Mouse (Mus musculus) megakaryocyte, adult 5-6 weeks (primary cell): ENCODE results near the gene Nmb. TPM values are rescaled to one million over a fixed set of nuclear protein-coding genes. Genes with fewer than 3 reads are reported as not detected.

Experiments used
- ATAC-seq: 2 replicates; pipeline ENCODE4 v1.8.0; 2016; ENCODE audit warnings: mild to moderate bottlenecking, inconsistent platforms; ENCODE audit not compliant: poor library complexity, severe bottlenecking
- total RNA-seq, 2 experiments: library from RNA; stranded (forward) in 1 of 2; stranded (reverse) in 1 of 2; fragments of 153-499, 151-499 nt in 1 of 2; fragments of 221-1000, 200-1000 nt in 1 of 2; gene quantifications; 2 replicates each; pipeline versions ENCODE4 v1.2.3 to v1.2.4; 2015 to 2017

The Nmb gene
- total RNA-seq, 2 experiments from 2014 or later, result 0.59 to 9.2 TPM

DNA sequence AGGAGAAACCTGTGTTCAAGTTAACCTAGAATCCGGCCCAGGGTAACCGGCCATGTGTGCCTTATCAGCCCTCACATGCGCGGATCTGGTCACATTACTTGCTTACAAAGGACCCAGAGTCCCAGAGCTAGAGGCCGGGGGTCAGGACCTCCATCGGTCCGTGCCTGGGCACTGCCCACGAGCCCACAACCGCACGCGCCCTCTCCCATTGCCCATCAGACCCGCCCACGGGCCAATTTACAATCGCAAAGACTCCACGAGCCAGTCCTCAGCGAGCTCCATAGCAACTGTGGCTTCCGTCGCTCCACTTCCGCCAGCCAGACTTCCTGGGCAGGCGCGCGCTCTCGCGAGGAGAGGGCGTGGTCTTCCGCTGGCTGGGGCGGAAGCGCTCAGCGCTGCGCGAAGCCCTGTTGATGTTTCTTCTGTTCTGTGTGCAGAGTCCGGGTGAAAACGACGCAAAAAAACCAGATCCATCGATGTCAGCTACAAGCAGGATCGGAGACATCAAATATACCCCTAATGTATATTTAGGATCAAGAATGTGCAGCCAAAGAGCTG, 3.9 kb downstream of the Nmb start, which contains the start of gene Wdr73:
Gene Wdr73 (minus strand): TSS at position 326 of the 558 bp plus-strand sequence.
- peak; percentile 97 for ATAC-seq

DNA sequence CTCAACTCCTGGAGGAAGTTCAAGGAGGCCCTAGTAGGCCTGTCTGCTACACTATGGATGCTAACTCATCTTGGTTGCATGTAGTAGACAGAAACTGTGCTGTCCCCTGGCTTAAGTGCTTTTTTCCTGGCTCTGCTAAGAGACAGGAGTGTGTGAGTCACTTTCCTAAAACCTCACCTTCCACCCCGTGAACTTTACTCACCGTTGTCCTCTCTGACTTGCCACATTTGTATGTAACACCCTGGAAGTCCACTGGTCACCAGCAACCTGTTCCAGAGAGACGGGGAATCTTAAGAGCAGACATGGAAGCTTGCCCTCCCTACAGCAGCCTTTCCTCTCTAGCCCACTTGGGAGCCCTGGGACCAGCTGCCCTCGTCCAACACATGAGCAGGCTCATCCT, 7.2 kb downstream of the Nmb start:
- ATAC-seq, result no peak

- no peak for ATAC-seq
These were observed 7.7 kb downstream of the Nmb start for GRCm38 (mm10) chr7:80897134-80897533.

GRCm38 (mm10) chr7:80894815-80895519, 9.9 kb downstream of the Nmb start:
- ATAC-seq, result no peak

DNA sequence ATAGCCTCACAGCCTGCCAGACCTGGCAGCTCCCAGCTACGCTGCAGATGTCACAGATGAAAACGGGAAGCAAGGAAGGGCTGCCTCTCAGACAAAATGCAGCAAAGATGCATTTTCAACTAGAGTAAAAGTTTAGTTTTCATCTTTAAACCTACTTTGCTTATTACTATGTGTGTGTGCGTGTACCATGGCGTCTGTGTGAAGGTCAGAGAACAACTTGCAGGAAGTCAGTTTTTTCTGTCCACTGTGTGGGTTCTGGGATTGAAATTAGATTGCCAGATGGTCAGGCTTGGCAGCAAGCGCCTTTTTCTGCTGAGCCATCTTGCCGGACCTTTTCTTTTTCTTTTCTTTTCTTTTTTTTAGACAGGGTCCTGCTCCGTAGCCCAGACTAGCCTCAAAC, 10.7 kb downstream of the Nmb start:
- ATAC-seq, result no peak

DNA sequence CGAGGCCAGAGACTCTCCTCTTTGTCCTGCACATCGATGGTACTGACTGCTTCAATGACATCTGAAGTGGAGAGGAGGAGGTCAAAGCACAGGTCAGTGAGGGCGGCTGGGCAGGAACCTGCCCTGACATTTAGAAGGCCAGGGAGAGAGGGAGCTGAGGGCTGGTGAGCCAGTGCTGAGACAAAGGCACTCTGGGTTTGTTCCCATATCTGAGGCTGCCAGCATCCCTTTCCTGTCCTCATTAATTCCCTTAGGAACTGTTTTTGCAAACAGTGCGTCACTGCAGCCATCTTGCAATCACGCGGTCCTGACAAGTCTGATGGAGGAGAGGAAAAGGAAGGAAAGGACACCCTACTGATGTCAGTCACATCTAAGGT, 11.1 kb downstream of the Nmb start:
- no peak for ATAC-seq

GRCm38 (mm10) chr7:80893086-80893752, 11.7 kb downstream of the Nmb start:
- ATAC-seq, result no peak

GRCm38 (mm10) chr7:80889841-80890241, 15.0 kb downstream of the Nmb start:
- ATAC-seq, result peak; percentile 88

GRCm38 (mm10) chr7:80889021-80889511, 15.8 kb downstream of the Nmb start:
- peak; percentile 33; the same call in 1 of the 2 replicates for ATAC-seq

GRCm38 (mm10) chr7:80888595-80888994, 16.3 kb downstream of the Nmb start:
- no peak for ATAC-seq

DNA sequence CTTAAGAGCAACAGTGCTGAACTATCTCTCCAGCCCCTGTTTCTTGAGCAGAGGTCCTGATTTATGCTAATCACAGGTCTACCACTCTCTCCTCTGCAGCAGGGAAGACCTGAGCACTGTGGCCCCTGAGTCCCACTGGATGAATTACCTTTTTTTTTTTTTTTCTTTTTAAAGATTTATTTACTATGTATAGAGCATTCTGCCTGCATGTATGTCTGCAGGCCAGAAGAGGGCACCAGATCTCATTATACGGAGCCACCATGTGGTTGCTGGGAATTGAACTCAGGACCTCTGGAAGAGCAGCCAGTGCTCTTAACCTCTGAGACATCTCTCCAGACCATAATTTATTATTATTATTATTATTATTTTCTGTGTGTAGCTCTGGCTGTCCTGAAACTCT, 19.2 kb downstream of the Nmb start:
- no peak for ATAC-seq

- peak; percentile 95 for ATAC-seq
These were observed 21.9 kb downstream of the Nmb start for GRCm38 (mm10) chr7:80882830-80883505.

DNA sequence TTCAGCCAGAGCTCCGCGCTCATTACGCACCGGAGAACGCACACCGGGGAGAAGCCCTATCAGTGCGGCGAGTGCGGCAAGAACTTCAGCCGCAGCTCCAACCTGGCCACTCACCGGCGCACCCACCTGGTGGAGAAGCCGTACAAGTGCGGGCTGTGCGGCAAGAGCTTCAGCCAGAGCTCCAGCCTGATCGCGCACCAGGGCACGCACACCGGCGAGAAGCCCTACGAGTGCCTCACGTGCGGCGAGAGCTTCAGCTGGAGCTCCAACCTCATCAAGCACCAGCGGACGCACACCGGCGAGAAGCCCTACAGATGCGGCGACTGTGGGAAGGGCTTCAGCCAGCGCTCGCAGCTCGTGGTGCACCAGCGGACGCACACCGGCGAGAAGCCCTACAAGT, 29.1 kb downstream of the Nmb start:
- no peak for ATAC-seq

- ATAC-seq, result no peak
These were observed 31.2 kb downstream of the Nmb start for GRCm38 (mm10) chr7:80873631-80874030.

DNA sequence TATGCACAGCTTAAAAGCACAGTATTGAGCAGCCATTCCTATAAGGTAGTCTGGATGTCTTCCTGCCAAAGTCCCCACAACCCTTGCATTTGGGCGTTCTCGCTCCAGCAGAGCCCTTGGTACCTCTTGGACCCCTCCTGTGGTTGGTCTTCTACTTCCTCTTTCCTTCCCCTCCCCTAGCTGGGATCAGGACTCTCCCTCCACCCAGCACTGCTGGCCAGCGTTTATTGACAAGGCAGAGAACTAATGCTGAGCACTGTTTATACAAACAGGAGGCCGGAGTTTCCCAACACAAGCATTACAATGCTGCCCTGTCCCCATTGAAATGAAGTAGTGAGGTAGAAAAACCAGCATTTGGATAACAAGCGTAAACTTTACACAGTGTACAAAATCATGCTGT, 31.8 kb downstream of the Nmb start:
- ATAC-seq, result peak; percentile 54; the same call in 1 of the 2 replicates

- no peak for ATAC-seq
These were observed 36.2 kb downstream of the Nmb start for GRCm38 (mm10) chr7:80868686-80869085.

- ATAC-seq, result no peak
These were observed 38.2 kb downstream of the Nmb start for GRCm38 (mm10) chr7:80866514-80867147.

DNA sequence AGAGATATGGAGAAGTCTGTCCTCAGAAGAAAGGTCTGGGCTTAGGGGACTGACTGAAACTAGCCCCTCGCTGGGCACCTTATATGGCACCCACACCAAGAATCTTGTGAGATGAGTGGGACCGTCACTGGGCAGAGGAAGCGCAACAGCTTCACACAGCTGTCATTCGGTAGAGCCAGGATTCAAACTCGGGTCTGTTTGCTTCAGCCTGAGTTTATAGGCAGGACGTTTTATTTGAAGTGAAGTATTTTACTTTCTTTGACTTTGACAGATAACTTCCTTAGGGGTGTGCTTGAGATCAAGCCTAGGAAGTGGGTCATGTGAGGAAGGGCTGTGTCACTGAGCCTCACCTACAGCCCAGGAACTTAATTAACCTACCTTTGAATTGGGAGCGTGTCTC, 39.4 kb downstream of the Nmb start:
- ATAC-seq, result no peak

- peak; percentile 64 for ATAC-seq
These were observed 40.0 kb downstream of the Nmb start for GRCm38 (mm10) chr7:80864831-80865230.

DNA sequence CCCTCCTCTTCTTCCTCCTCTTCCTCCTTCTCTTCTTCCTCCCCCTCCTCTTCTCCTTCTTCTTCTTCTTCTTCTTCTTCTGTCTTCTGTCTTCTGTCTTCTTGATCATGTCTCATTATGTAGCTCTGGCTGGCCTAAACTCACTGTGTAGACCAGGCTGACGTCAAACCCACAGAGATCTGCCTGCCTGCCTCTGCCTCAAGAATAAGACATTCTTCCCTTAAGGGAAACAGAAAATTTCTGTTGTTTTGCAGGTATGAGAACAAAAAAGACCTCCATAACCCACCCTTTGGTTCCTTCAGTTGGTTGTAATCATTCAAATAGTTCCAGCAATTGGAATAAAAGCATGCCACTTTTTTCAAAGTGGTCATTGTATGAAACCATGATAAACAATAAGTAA, 40.7 kb downstream of the Nmb start:
- no peak for ATAC-seq

- no peak for ATAC-seq
These were observed 41.4 kb downstream of the Nmb start for GRCm38 (mm10) chr7:80863520-80863919.
